Mouse (Mus musculus) stomach, embryonic 14.5 days (tissue): ENCODE measurements around the gene Nsun7. TPM values are rescaled to one million over a fixed set of nuclear protein-coding genes. Genes with fewer than 3 reads are reported as not detected.
A peak's percentile ranks its signal among the peaks of the same experiment; 100 is the strongest.

Experiments used
- ATAC-seq: fragments of 200-750 bp; cut with Nextera tagmentation; 2 replicates; pipeline ENCODE4 v1.8.0; 2017; ENCODE audit warnings: low read depth, moderate TSS enrichment; ENCODE audit not compliant: insufficient number of reproducible peaks, insufficient read depth, low FRiP score
- H3K27ac ChIP-seq: fragments of 300-500 bp; sonication (generic); 2 replicates; pipeline ENCODE4 v1.5.1; 2014; ENCODE audit warnings: mild to moderate bottlenecking, low read length, moderate library complexity, mixed read lengths
- H3K27me3 ChIP-seq: fragments of 300-500 bp; sonication (generic); 2 replicates; pipeline ENCODE4 v1.6.1; 2014; ENCODE audit warnings: low read length, control low read depth, mixed read lengths; ENCODE audit not compliant: control insufficient read depth, insufficient read depth
- H3K36me3 ChIP-seq: fragments of 300-500 bp; sonication (generic); 2 replicates; pipeline ENCODE4 v1.6.1; 2014; ENCODE audit warnings: mild to moderate bottlenecking, control low read depth, low read length, moderate library complexity, mixed read lengths; ENCODE audit not compliant: control insufficient read depth, insufficient read depth
- H3K4me1 ChIP-seq: fragments of 300-500 bp; sonication (generic); 2 replicates; pipeline ENCODE4 v1.6.1; 2014; ENCODE audit warnings: low read length, control low read depth, mixed read lengths; ENCODE audit not compliant: control insufficient read depth, insufficient read depth
- H3K4me2 ChIP-seq: fragments of 300-500 bp; sonication (generic); replicated peaks from 2 replicates; pipeline ENCODE4 v1.6.1; 2014; ENCODE audit warnings: low read depth, low read length, control low read depth
- H3K4me3 ChIP-seq: fragments of 300-500 bp; sonication (generic); 2 replicates; pipeline ENCODE4 v1.5.1; 2014; ENCODE audit warnings: low read depth, low read length, control low read depth
- H3K9ac ChIP-seq: fragments of 300-500 bp; sonication (generic); replicated peaks from 2 replicates; pipeline ENCODE4 v1.6.1; 2014; ENCODE audit warnings: low read depth, mild to moderate bottlenecking, control low read depth, low read length, moderate library complexity, mixed read lengths
- H3K9me3 ChIP-seq: fragments of 300-500 bp; sonication (generic); 2 replicates; pipeline ENCODE4 v1.6.1; 2016; ENCODE audit warnings: low read depth, low read length, control low read depth; ENCODE audit not compliant: control insufficient read depth
- WGBS: fragments of 180-500 bp; shearing (Covaris S2); extraction: QIAGEN DNeasy Blood & Tissue Kit; methylation state at CpG from one replicate; pipeline ENCODE4 v1.1.7; 2014; 5-methylcytosine and 5-hydroxymethylcytosine counted together
- polyA plus RNA-seq: library from polyadenylated mRNA; unstranded; fragments of >200 nt; fragmentation: Nextera tagmentation; extraction: Ambion mirVana; gene quantifications from 2 replicates; pipeline ENCODE4 v1.2.1, GENCODE M21; 2014

The Nsun7 gene
- polyA plus RNA-seq = 0.26 and 0.56 TPM in 2 replicates

GRCm38 (mm10) chr5:66259756-66260448 is at the start of gene Nsun7:
Gene Nsun7, plus strand, starts transcription at chr5:66259897.
- Histone ChIP-seq H3K36me3 (no peaks in the 10 kb centered on the region), H3K4me3 (peak within 1 kb of the TSS; percentile 46), H3K9me3 (no peaks in the 10 kb centered on the region), H3K4me1 (no peaks in the 10 kb centered on the region), H3K27me3 (no peaks in the 10 kb centered on the region), H3K4me2 (peak within 1 kb of the TSS; percentile 88), H3K9ac (peak within 1 kb of the TSS; percentile 37; the same call in 1 of the 2 replicates), H3K27ac (no peak within 1 kb of the TSS)
- ATAC-seq = peak; percentile 67; the same call in 1 of the 2 replicates
- under 1% methylated on average over 44 of the region's 44 CpGs for WGBS

- no peak overlapping the region for H3K9ac ChIP-seq
- no peak overlapping the region for H3K4me3 ChIP-seq
- no peak overlapping the region for H3K27ac ChIP-seq
- H3K4me1 ChIP-seq = peaks cover 11% of the 10 kb centered on the region; the same call in 1 of the 2 replicates
- no peaks in the 10 kb centered on the region for H3K9me3 ChIP-seq
- H3K36me3 ChIP-seq = no peaks in the 10 kb centered on the region
- no peak overlapping the region for H3K4me2 ChIP-seq
- WGBS = 54% methylated on average over 7 of the region's 7 CpGs
- ATAC-seq = no peak
- H3K27me3 ChIP-seq = no peaks in the 10 kb centered on the region
These were observed 45.2 kb upstream of the Nsun7 start for GRCm38 (mm10) chr5:66214395-66214935.

GRCm38 (mm10) chr5:66215569-66216277 is 44.0 kb upstream of the Nsun7 start:
- Histone ChIP-seq H3K4me2 (no peak overlapping the region), H3K9me3 (no peaks in the 10 kb centered on the region), H3K4me3 (no peak overlapping the region), H3K9ac (no peak overlapping the region), H3K4me1 (peaks cover 13% of the 10 kb centered on the region; the same call in 1 of the 2 replicates), H3K27me3 (no peaks in the 10 kb centered on the region), H3K36me3 (no peaks in the 10 kb centered on the region), H3K27ac (no peak overlapping the region)
- WGBS = 48% methylated on average over 10 of the region's 10 CpGs
- no peak for ATAC-seq

DNA sequence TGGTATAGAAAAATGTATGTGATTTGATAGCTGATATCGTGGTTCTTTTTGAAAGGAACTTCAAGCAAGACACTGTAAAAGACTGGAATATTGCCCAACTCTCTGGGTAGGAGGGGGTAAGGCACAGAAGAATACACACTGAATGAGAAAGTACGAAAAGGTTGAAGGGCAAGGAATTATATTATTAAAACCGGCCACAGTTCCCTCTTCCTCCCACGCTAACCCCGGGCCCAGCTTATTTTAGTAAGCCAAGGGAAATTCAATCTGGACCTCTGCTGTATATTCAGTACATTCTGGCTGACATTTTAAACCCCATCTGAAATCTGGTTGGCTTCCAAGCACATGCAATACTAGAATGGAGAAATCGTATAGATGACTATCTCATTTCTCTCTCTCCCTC is 40.0 kb upstream of the Nsun7 start:
- Histone ChIP-seq H3K4me3 (no peak overlapping the region), H3K36me3 (no peaks in the 10 kb centered on the region), H3K27ac (no peak overlapping the region), H3K4me1 (peaks cover 13% of the 10 kb centered on the region; the same call in 1 of the 2 replicates), H3K9ac (no peak overlapping the region), H3K4me2 (peak overlapping the region; percentile 20; the same call in 1 of the 2 replicates), H3K9me3 (no peaks in the 10 kb centered on the region), H3K27me3 (no peaks in the 10 kb centered on the region)
- WGBS = 23% methylated on average over 6 of the region's 6 CpGs
- 0 out of 2 replicates have a peak, but pooled peaks have one; percentile 38 for ATAC-seq

DNA sequence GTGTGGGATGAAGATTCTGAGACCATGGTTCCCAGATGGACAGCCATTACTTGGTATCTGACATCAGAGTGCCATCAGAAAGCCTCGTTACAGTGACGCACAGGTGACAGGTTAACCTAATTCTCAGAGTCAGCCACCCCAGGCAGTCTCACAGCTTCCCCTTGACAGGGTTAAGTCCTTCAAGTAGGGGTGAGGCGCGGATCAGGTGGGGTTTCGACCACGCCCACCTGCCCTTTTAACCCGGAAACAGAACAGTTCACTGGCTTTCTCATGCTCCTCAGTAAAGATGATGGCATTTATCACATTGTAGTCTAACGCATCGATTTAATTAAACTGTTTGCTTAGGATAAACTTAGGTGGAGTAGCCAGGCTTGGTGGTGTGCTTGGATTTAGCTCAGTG is 39.1 kb upstream of the Nsun7 start:
- 0 out of 2 replicates have a peak, but pooled peaks have one; percentile 37 for ATAC-seq
- Histone ChIP-seq H3K27ac (no peak overlapping the region), H3K36me3 (no peaks in the 10 kb centered on the region), H3K9ac (no peak overlapping the region), H3K9me3 (no peaks in the 10 kb centered on the region), H3K4me1 (peaks cover 13% of the 10 kb centered on the region; the same call in 1 of the 2 replicates), H3K4me3 (no peak overlapping the region), H3K27me3 (no peaks in the 10 kb centered on the region), H3K4me2 (no peak overlapping the region)
- WGBS = 60% methylated on average over 9 of the region's 9 CpGs

DNA sequence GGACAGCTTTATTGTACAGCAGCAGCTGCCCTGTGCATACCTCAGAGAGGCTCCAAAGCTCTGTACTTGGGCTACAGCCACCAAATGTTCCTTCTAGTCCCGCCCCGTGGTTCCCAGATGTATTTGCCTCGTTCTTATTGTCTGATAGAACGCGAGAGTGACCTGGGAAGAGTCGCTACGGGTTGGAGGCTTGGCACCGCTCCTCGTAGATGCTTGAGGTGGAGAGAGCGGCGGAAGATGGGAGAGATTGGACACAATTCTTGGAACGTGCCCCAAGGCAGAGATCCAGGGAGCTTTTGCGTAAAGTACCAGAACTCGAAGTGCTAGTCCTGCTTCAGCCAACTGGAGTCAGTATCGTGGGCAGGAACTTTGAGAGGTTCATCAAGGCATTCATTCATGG is 36.8 kb upstream of the Nsun7 start:
- Histone ChIP-seq H3K27ac (no peak overlapping the region), H3K4me2 (no peak overlapping the region), H3K4me3 (no peak overlapping the region), H3K36me3 (no peaks in the 10 kb centered on the region), H3K9ac (no peak overlapping the region), H3K9me3 (no peaks in the 10 kb centered on the region), H3K27me3 (no peaks in the 10 kb centered on the region), H3K4me1 (peaks cover 13% of the 10 kb centered on the region; the same call in 1 of the 2 replicates)
- ATAC-seq = no peak
- 91% methylated on average over 15 of the region's 15 CpGs for WGBS

DNA sequence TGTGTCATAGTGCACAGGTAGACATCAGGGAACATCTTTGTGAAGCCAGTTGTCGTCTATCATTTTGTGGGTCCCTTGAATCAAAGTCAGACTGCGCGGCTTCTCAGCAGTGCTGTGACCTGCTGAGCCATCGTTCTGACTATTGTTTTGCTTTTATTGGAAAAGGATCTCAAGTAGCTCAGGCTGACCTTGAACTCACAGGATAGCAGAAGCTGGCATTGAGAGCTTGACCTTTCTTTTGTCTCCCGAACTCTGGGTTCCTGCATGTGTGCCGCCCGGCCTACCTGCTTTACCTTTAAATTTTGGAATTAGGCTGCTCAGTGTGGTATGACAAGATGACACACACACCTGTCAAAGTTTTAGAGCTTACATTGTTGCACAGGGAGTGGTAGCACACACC is 33.2 kb upstream of the Nsun7 start:
- Histone ChIP-seq H3K27me3 (no peaks in the 10 kb centered on the region), H3K9ac (no peak overlapping the region), H3K4me1 (no peaks in the 10 kb centered on the region), H3K4me3 (no peak overlapping the region), H3K4me2 (no peak overlapping the region), H3K9me3 (no peaks in the 10 kb centered on the region), H3K36me3 (no peaks in the 10 kb centered on the region), H3K27ac (no peak overlapping the region)
- no peak for ATAC-seq
- WGBS = 88% methylated on average over 7 of the region's 7 CpGs

GRCm38 (mm10) chr5:66231660-66232269 is 27.9 kb upstream of the Nsun7 start:
- no peak for ATAC-seq
- H3K9me3 ChIP-seq = no peaks in the 10 kb centered on the region
- WGBS = 74% methylated on average over 8 of the region's 8 CpGs
- no peaks in the 10 kb centered on the region for H3K4me1 ChIP-seq
- no peak overlapping the region for H3K4me2 ChIP-seq
- no peak overlapping the region for H3K4me3 ChIP-seq
- no peak overlapping the region for H3K9ac ChIP-seq
- no peak overlapping the region for H3K27ac ChIP-seq
- H3K27me3 ChIP-seq = no peaks in the 10 kb centered on the region
- no peaks in the 10 kb centered on the region for H3K36me3 ChIP-seq
